Mouse (Mus musculus) adrenal gland (tissue): ENCODE results near the gene Specc1l.

ENCODE experiments used
- intact Hi-C: fragments of 180-260 bp; cut with DNase I; formaldehyde crosslinking; loops from one replicate; pipeline ENCODE4 v1.15.1; 2025

The Specc1l gene

GRCm38 (mm10) chr10:75314190-75314980, 102.5 kb downstream of the Specc1l start:
- intact Hi-C loops, result no loop called here

- intact Hi-C loops, result loop anchor here (2.0 to 5.0 kb wide), 2 partner anchors 121 to 167 kb away; no protein-coding TSS in a partner anchor
These were observed 103.9 kb downstream of the Specc1l start for GRCm38 (mm10) chr10:75315756-75316155.

DNA sequence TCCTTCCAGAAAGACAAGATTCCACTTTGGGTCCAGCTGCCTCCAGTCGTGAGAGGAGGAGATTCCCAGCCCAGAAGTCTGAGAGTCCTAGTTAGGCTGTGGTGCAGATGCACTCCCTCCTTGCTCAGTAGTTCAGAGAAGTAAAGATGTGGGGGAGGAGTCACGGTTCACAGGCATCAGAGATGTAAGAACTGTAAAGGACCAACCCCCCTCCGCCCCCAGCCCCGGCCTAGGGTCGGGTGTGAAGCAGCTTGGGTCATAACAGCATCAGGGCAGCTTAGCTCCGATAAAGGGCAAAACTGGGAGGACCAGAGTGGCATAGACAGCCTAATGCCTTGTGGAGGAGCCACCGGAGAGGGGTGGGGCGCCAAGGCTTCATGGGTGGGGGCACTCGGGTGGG, 104.6 kb downstream of the Specc1l start:
- intact Hi-C loops, result loop anchor here (2.0 to 5.0 kb wide), 2 partner anchors 120 to 166 kb away; no protein-coding TSS in a partner anchor

GRCm38 (mm10) chr10:75316872-75316907, 104.8 kb downstream of the Specc1l start, which contains the start of gene Adora2a:
Adora2a (plus strand) TSS chr10:75316877.
- intact Hi-C loops, result loop anchor here (2.0 to 5.0 kb wide), 2 partner anchors 120 to 166 kb away; no protein-coding TSS in a partner anchor

DNA sequence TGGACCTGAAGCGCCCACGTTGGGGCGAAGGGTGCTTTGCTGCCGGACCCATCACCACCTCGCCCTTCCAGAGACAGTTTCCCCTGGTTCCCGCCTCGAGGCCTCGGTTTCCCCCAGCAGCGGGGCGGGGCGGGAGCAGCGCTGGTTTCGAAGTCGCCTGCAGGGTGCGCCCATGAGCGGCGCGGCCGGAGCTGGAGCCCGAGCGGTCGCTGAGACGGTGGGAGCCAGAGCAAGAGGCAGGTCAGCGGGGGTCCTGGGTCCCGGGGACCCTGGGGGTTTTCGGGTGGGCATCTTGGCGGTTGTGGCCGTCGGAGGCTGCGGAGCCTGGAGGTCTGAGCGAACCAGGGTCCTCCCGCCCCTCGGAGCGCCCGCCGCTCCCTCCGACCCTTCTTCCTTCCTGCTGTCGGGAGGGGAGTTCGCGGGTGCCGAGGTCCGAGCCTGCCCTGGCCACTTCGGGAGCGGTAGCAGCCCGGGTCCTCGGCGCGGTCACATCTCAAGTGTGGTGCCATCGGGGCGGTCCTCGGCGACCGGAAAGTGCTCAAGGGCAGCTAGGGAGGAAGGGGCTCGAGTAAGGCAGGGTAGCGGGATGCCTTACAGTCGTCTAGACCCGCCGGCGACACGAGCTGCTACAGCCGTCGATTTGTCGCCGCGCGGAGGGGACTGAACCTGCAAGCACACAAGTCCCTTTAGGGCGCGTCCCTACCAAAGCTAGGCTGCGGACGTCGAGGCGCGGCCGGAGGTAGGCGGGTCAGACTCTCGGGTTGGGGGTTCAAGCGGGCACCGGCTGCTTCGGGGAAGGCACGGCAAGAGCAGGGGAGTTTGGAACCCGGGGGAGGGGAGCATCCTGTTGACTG, 105.3 kb downstream of the Specc1l start:
- intact Hi-C loops, result loop anchor here (2.0 to 5.0 kb wide), 2 partner anchors 120 to 165 kb away; no protein-coding TSS in a partner anchor

DNA sequence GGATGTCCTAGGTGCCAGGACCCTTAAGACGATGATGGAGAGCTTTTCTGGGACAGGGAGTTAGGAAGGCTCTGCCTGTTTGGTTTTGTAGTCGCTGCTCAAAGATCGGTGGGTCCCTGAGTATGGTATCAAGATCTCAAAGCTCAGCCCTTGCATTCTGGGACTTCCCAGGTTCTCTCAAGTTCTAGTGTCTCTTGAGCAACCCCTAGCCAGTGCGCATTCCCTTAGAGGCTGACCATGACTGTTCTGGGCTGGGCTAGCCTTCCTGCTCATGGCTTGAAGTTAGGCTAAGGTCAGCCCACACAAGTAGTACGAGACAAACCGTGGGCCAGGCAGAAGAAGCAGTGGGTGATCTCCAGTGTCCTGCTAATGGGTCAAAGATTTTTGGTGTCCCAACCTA, 106.3 kb downstream of the Specc1l start:
- intact Hi-C loops, result loop anchor here (5.0 kb wide), 1 partner anchor 164 kb away; no protein-coding TSS in a partner anchor

- intact Hi-C loops, result no loop called here
These were observed 108.4 kb downstream of the Specc1l start for GRCm38 (mm10) chr10:75320321-75320720.

DNA sequence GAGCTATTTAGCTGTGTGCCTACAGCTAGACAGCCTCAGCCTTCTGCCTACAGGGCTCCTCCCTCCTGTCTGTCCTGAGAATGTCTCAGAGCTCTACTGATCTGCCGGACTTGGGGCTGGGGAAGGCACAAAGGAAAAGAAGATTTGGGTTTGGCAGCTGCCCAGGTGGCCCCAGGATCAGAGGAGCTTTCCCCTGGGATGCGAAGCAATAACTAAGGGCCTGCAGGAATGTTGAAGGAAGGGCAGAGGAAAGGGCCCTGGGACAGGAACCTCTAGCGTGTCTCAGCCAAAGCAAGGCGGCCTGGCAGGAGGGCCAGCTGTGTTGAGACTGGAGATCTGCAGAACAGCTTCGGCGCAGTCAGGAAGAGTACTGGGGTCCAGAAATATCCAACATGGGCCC, 111.1 kb downstream of the Specc1l start:
- intact Hi-C loops, result no loop called here

DNA sequence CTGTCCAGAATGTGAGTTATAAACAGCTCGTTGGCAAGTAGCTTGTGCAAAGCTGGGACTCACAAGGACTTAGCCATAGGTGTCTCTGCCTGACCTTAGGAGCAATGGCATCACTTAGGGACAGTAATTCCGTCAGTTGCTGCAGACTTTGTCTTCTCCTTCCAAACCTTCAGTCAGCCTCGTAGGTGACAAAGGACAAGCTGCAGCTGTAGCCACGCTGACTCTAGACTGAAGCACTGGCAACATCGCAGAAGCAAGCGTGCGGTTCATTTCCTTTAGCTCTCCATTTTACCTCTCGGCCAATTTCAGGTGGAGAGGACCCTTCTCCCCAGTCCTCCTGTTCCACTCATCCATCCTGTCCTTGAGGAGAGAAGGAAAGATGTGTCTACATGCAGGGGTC, 112.1 kb downstream of the Specc1l start:
- intact Hi-C loops, result no loop called here

GRCm38 (mm10) chr10:75324391-75324790, 112.5 kb downstream of the Specc1l start:
- intact Hi-C loops, result no loop called here

- intact Hi-C loops, result no loop called here
These were observed 113.9 kb downstream of the Specc1l start for GRCm38 (mm10) chr10:75325821-75326220.

GRCm38 (mm10) chr10:75326553-75326952, 114.7 kb downstream of the Specc1l start:
- intact Hi-C loops, result no loop called here

- intact Hi-C loops, result no loop called here
These were observed 115.2 kb downstream of the Specc1l start for GRCm38 (mm10) chr10:75327081-75327480.

DNA sequence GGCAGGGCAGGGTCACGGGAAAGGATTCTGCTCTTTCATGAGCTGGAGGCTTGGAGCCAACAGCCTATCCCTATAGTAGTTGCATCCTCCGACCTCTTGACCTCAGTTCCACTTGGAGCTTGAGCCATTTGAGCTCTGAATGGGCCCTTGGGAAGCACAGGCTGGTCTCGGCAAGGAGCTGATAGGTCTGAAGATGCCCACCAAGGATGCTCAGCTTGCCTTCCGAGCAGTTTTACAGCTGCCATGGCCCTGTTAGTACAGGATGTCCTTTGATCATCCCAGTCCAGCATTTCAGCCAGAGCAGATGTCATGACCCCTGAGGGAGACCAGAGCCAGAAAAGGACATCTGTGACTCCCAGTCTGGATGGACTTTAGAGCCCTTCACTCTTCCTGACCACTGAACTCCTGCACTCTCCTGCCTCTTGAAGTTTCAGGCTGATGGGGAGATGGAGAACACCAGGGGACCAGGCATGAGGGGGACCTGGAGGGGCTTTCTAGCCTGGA, 116.4 kb downstream of the Specc1l start:
- intact Hi-C loops, result no loop called here

DNA sequence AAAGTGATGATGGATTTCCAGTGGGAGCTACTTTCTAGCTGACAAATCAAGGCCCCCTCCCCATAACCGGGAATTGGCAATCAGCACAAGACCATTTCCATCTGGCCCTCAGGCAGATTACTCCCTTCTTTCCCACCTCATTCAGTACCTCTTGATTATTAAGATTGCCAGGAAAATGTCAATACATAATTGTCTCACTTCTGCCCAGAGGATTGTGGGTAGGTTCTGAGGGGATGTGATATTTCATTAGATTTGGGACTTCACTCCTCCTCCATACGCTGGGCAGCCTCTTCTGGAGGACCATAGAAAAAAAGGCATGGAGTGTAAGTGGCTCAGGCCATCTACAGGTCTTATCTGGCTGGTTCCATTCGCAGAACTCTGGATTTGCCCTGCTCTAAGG, 120.4 kb downstream of the Specc1l start:
- intact Hi-C loops, result no loop called here

DNA sequence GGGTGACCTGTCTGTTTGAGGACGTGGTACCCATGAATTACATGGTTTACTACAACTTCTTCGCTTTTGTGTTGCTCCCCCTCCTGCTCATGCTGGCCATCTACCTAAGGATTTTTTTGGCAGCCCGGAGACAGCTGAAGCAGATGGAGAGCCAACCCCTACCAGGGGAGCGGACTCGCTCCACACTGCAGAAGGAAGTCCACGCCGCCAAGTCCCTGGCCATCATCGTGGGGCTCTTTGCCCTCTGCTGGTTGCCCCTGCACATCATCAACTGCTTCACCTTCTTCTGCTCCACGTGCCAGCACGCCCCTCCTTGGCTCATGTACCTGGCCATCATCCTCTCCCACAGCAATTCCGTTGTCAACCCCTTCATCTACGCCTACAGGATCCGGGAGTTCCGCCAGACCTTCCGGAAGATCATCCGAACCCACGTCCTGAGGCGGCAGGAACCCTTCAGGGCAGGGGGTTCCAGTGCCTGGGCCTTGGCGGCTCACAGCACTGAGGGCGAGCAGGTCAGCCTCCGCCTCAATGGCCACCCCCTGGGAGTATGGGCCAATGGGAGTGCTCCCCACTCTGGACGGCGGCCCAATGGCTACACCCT, 121.4 kb downstream of the Specc1l start:
- intact Hi-C loops, result no loop called here

- intact Hi-C loops, result no loop called here
These were observed 122.3 kb downstream of the Specc1l start for GRCm38 (mm10) chr10:75334175-75334574.

DNA sequence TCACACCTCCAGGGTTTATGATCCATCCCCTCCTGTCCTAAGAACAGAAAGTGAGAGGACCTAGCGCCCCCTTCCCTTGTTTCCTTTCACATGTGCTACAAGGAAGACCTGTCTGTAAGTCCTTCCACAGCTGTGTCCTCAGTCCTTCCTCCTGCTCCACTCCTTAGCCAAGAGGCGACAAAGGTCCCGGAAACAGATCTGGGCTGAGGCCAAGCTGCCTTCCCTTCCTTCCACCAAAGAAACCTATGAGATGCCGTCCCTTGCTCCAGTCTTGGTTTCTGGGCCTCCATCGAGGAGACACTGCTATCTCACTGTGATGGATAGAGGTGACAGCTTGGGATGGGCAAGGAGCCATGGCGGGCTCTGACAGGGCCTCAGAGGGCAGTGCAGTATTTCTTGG, 123.2 kb downstream of the Specc1l start:
- intact Hi-C loops, result no loop called here

- intact Hi-C loops, result no loop called here
These were observed 125.4 kb downstream of the Specc1l start for GRCm38 (mm10) chr10:75337231-75337630.

DNA sequence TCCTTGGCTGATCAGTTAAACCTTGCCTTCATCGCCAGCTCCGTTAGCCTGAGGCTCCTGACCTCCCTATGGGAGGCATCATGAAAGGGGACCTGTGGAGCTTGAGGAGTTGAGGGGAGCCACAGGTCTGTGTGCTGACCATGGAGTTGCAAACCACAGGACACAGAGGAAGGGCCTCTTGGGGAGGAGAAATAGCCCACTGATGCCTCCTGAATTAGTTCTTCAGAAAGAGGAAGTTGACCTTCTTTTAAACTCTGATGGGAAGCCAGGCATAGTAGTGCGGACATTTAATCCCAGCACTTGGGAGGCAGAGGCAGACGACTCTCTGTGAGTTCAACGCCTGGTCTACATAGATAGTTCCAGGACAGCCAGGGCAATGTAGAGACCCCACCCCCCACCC, 127.0 kb downstream of the Specc1l start:
- intact Hi-C loops, result no loop called here

- intact Hi-C loops, result no loop called here
These were observed 127.5 kb downstream of the Specc1l start for GRCm38 (mm10) chr10:75339377-75339776.

DNA sequence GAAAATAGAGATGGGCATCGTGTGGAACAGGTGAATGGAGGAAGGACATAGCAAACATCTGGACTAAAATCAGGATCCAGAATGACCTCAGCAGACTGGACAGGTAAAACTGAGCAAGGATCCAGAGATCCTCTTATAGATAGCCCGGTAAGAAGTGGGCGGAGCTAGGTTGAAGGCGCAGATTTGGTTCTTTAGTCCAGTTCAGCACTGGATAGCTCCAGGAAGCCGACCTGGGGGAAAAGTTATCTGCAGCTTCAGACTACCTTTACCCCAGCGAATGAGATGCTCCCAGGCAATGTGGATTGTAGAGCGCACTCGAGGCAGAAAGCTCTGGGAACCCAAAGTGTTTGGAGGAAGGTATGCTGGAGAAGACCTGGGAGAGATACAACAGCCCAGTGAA, 130.1 kb downstream of the Specc1l start:
- intact Hi-C loops, result no loop called here
